Mouse (Mus musculus) neural tube, embryonic 13.5 days (tissue): ENCODE data around the gene Morc3. TPM values are rescaled to one million over a fixed set of nuclear protein-coding genes. Genes with fewer than 3 reads are reported as not detected.

ENCODE experiments used
- ATAC-seq: fragments of 200-750 bp; cut with Nextera tagmentation; 2 replicates; pipeline ENCODE4 v1.8.0; 2017; ENCODE audit warnings: low read depth, mild to moderate bottlenecking, moderate TSS enrichment, moderate library complexity
- H3K27ac ChIP-seq: fragments of 300-500 bp; sonication (generic); replicated peaks from 2 replicates; pipeline ENCODE4 v1.5.1; 2015; ENCODE audit warnings: moderate library complexity, mild to moderate bottlenecking, inconsistent platforms
- H3K27me3 ChIP-seq: fragments of 300-500 bp; sonication (generic); 2 replicates; pipeline ENCODE4 v1.6.1; 2015; ENCODE audit warnings: mild to moderate bottlenecking, inconsistent platforms
- H3K36me3 ChIP-seq: fragments of 300-500 bp; sonication (generic); 2 replicates; pipeline ENCODE4 v1.6.1; 2015; ENCODE audit warnings: mild to moderate bottlenecking, inconsistent platforms
- H3K4me1 ChIP-seq: fragments of 300-500 bp; sonication (generic); replicated peaks from 2 replicates; pipeline ENCODE4 v1.6.1; 2015; ENCODE audit warnings: inconsistent platforms
- H3K4me2 ChIP-seq: fragments of 300-500 bp; sonication (generic); 2 replicates; pipeline ENCODE4 v1.6.1; 2015; ENCODE audit warnings: inconsistent platforms, mild to moderate bottlenecking, moderate library complexity
- H3K4me3 ChIP-seq: fragments of 300-500 bp; sonication (generic); 2 replicates; pipeline ENCODE4 v1.5.1; 2015; ENCODE audit warnings: mild to moderate bottlenecking, inconsistent platforms
- H3K9ac ChIP-seq: fragments of 300-500 bp; sonication (generic); 2 replicates; pipeline ENCODE4 v1.6.1; 2015; ENCODE audit warnings: moderate library complexity, mild to moderate bottlenecking, inconsistent platforms
- H3K9me3 ChIP-seq: fragments of 300-500 bp; sonication (generic); 2 replicates; pipeline ENCODE4 v1.6.1; 2016; ENCODE audit warnings: inconsistent platforms
- WGBS: fragments of 180-500 bp; shearing (Covaris S2); methylation state at CpG from one replicate; pipeline ENCODE4 v1.1.7; 2015; 5-methylcytosine and 5-hydroxymethylcytosine counted together
- polyA plus RNA-seq: library from polyadenylated mRNA; unstranded; fragments of >200 nt; fragmentation: Nextera tagmentation; extraction: Ambion mirVana; gene quantifications from 2 replicates; pipeline ENCODE4 v1.2.1, GENCODE M21; 2015

Gene Morc3
- polyA plus RNA-seq, 1 experiment from 2014 or later = 29.9 TPM

GRCm38 (mm10) chr16:93917712-93918678 lies 86.1 kb downstream of the Morc3 start:
- 39% methylated on average over 22 of the region's 22 CpGs for WGBS
- Histone ChIP-seq H3K4me2 (peak overlapping the region; percentile 45), H3K27ac (no peak overlapping the region), H3K27me3 (no peaks in the 10 kb centered on the region), H3K9ac (0 out of 2 replicates have a peak overlapping the region, but pooled peaks have one; percentile 12), H3K4me3 (no peak overlapping the region), H3K4me1 (peaks cover 8% of the 10 kb centered on the region; the same call in 1 of the 2 replicates), H3K36me3 (no peaks in the 10 kb centered on the region), H3K9me3 (no peaks in the 10 kb centered on the region)
- ATAC-seq = peak; percentile 34; the same call in 1 of the 2 replicates

GRCm38 (mm10) chr16:93918679-93919060 lies 86.7 kb downstream of the Morc3 start:
- Histone ChIP-seq H3K4me1 (peaks cover 8% of the 10 kb centered on the region; the same call in 1 of the 2 replicates), H3K4me2 (peak overlapping the region; percentile 45), H3K36me3 (no peaks in the 10 kb centered on the region), H3K4me3 (no peak overlapping the region), H3K9me3 (no peaks in the 10 kb centered on the region), H3K9ac (0 out of 2 replicates have a peak overlapping the region, but pooled peaks have one; percentile 12), H3K27me3 (no peaks in the 10 kb centered on the region), H3K27ac (no peak overlapping the region)
- WGBS = 62% methylated on average over 8 of the region's 8 CpGs
- ATAC-seq = no peak

GRCm38 (mm10) chr16:93919189-93919588 lies 87.3 kb downstream of the Morc3 start:
- peaks cover 8% of the 10 kb centered on the region; the same call in 1 of the 2 replicates for H3K4me1 ChIP-seq
- 68% methylated on average over 20 of the region's 20 CpGs for WGBS
- H3K27ac ChIP-seq = no peak overlapping the region
- no peaks in the 10 kb centered on the region for H3K27me3 ChIP-seq
- peak; percentile 38; the same call in 1 of the 2 replicates for ATAC-seq
- no peaks in the 10 kb centered on the region for H3K9me3 ChIP-seq
- H3K36me3 ChIP-seq = no peaks in the 10 kb centered on the region
- H3K9ac ChIP-seq = no peak overlapping the region
- H3K4me3 ChIP-seq = no peak overlapping the region
- no peak overlapping the region for H3K4me2 ChIP-seq

- no peak overlapping the region for H3K9ac ChIP-seq
- 80% methylated on average over 4 of the region's 4 CpGs for WGBS
These were observed 88.8 kb downstream of the Morc3 start for GRCm38 (mm10) chr16:93920673-93921072.

GRCm38 (mm10) chr16:93922835-93923389 lies 91.0 kb downstream of the Morc3 start:
- 80% methylated on average over 5 of the region's 5 CpGs for WGBS
- Histone ChIP-seq H3K27ac (no peak overlapping the region), H3K9me3 (no peaks in the 10 kb centered on the region), H3K4me2 (no peak overlapping the region), H3K36me3 (no peaks in the 10 kb centered on the region), H3K4me1 (peaks cover 8% of the 10 kb centered on the region; the same call in 1 of the 2 replicates), H3K27me3 (no peaks in the 10 kb centered on the region), H3K9ac (no peak overlapping the region), H3K4me3 (no peak overlapping the region)
- no peak for ATAC-seq

More at GRCm38 (mm10) chr16:93920673-93921072, 88.8 kb downstream of the Morc3 start:
- no peak overlapping the region for H3K4me2 ChIP-seq
- H3K27ac ChIP-seq = no peak overlapping the region
- peaks cover 8% of the 10 kb centered on the region; the same call in 1 of the 2 replicates for H3K4me1 ChIP-seq
- no peaks in the 10 kb centered on the region for H3K9me3 ChIP-seq
- H3K27me3 ChIP-seq = no peaks in the 10 kb centered on the region
- ATAC-seq = no peak
- no peak overlapping the region for H3K4me3 ChIP-seq
- H3K36me3 ChIP-seq = no peaks in the 10 kb centered on the region

- Histone ChIP-seq H3K9ac (no peak overlapping the region), H3K4me3 (no peak overlapping the region), H3K27me3 (no peaks in the 10 kb centered on the region), H3K36me3 (no peaks in the 10 kb centered on the region), H3K9me3 (no peaks in the 10 kb centered on the region), H3K27ac (no peak overlapping the region), H3K4me2 (no peak overlapping the region), H3K4me1 (peaks cover 4% of the 10 kb centered on the region; the same call in 1 of the 2 replicates)
- WGBS = 71% methylated on average over 7 of the region's 7 CpGs
- no peak for ATAC-seq
These were observed 91.9 kb downstream of the Morc3 start for GRCm38 (mm10) chr16:93923788-93924187.

Other genes starting within 250 kb of the Morc3 start
- gene Setd4, start 228.1 kb upstream of the Morc3 start, polyA plus RNA-seq = 13.7 and 16.0 TPM in 2 replicates
- 151 and 158 TPM in 2 replicates for gene Cbr1, start 226.3 kb upstream of the Morc3 start, polyA plus RNA-seq
- gene Gm5678, start 204.0 kb upstream of the Morc3 start, polyA plus RNA-seq = not detected in 2 replicates
- gene Cbr3, start 148.9 kb upstream of the Morc3 start, polyA plus RNA-seq = 1.0 and 1.1 TPM in 2 replicates
- gene Dop1b, start 120.2 kb upstream of the Morc3 start, polyA plus RNA-seq = 28.1 and 34.6 TPM in 2 replicates
- 16.4 and 22.0 TPM in 2 replicates for gene Chaf1b, start 51.8 kb downstream of the Morc3 start, polyA plus RNA-seq
- gene Cldn14, start 176.7 kb downstream of the Morc3 start, polyA plus RNA-seq = 0.31 TPM in 1 of 2 replicates, not detected in the other